Mouse (Mus musculus) heart, postnatal 25 days (tissue): Measurements from ENCODE around the gene Olfr1018. TPM values are rescaled to one million over a fixed set of nuclear protein-coding genes. Genes with fewer than 3 reads are reported as not detected.

ENCODE experiments used
- DNase-seq: peaks from one replicate; pipeline ENCODE4 v3.0.0; 2022; ENCODE audit warnings: low spot score
- intact Hi-C: fragments of 180-260 bp; cut with DNase I; formaldehyde crosslinking; loops from one replicate; pipeline ENCODE4 v1.15.1; 2025
- total RNA-seq, 2 experiments: library from RNA; stranded (reverse); gene quantifications; 2 replicates each; pipeline ENCODE4 v1.2.3; 2021

Olfr1018 gene
- not detected for total RNA-seq

DNA sequence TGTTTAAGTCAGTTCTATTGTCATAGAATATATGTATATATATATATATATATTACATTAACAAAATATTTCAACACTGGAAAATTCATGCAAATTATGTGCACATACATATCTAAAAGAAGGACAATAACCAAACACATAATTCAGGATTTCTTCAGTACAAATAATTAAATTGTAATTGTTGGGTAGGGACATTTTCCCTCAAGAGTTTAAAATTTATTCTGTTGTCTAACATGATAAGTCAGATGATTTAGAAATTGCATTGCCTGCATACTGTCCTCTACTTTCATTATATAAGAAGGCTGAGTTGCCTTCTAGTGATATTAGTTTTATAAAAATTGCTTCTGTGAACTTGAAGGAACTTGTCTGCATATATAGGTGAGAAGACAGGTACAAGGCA lies at the start of gene Olfr1018:
Gene Olfr1018 (plus strand): TSS at position 301 of the 400 bp plus-strand sequence.
- intact Hi-C loops = no loop called here

DNA sequence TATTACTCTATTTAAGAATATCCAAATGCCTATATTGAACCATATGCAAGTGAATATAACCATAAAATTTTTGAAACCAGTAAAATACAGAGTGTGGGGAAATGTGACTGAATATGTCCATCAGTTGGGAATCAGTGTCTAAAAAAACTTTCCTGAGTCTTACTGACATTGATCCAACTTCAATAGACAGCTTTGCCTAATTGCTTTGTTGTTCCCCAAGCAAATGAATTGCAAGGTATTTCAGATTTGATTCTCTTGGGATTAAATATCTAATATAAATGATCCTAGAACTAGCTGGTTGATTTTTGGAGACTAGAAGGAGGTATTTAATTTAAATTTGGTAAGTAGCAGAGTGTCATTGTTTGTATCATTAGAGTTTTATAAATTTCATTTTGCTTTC lies 45.9 kb upstream of the Olfr1018 start, which contains the start of gene Olfr1014:
Gene Olfr1014 (plus strand): TSS at position 301 of the 400 bp plus-strand sequence.
- DNase-seq = no peak
- intact Hi-C loops = no loop called here

More for the DNA sequence above, at the start of gene Olfr1018:
- no peak for DNase-seq

DNA sequence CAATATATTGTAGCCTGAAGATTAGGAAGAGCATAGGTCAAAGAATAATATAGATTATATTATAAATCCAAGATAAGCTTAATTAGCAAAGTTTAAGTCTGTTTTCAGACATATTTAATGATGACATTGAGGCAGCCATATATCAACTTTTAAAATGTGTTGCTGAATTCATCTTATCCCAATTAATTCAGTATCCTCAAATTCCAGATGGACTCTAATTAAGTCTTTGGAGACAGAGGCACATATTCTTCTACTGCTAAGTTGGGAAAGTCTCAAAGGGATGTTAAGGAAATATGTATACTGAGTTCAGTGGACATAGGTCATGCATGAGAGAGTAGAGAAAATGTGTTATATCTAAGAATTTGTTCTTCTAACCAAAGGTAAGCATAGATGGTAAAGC lies 36.6 kb upstream of the Olfr1018 start, which contains the start of gene Olfr1015:
Gene Olfr1015 (plus strand): TSS at position 301 of the 400 bp plus-strand sequence.
- intact Hi-C loops = no loop called here
- DNase-seq = no peak

DNA sequence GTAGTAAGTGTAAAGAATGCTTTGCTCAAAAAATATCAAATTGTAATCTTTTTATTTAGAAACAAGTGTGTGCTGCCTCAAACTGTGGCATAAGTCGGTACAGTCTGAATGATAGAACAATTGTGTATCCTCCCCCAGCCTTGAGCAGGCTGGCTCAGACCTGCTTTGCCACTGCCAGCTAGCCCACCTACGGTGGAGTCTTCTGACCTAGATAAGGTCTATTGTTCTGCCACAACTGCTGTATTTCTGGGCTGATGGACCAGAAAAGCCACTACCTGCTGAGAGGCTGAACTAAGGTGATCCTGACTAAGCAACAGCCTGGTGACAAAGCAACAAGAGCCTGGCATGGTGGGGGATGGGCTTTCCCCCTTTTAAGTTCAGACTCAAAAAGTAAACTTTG lies 25.9 kb upstream of the Olfr1018 start:
- no peak for DNase-seq

DNA sequence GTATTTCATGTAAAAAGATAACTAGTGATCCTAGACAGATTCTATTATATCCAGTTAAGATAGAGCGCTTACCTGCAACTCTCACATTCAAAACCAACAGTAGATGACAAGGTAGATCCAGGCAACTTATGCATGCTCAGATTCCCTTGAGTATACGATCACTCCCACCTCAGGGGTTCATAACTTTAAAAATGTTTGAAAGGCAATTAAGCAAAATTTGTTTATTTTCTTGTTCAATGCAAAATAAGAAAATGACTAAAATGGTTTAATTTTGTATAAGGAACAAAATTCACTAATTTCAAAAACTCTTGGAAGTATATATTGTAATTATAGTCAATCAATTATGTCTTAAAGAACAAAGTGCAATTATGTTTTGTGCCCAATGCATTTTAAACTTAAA lies 15.8 kb upstream of the Olfr1018 start, which contains the start of gene Olfr1016:
Gene Olfr1016 (minus strand): TSS at position 101 of the 400 bp plus-strand sequence.
- no peak for DNase-seq
- intact Hi-C loops = no loop called here

More for the DNA sequence above, 25.9 kb upstream of the Olfr1018 start:
- intact Hi-C loops = no loop called here

DNA sequence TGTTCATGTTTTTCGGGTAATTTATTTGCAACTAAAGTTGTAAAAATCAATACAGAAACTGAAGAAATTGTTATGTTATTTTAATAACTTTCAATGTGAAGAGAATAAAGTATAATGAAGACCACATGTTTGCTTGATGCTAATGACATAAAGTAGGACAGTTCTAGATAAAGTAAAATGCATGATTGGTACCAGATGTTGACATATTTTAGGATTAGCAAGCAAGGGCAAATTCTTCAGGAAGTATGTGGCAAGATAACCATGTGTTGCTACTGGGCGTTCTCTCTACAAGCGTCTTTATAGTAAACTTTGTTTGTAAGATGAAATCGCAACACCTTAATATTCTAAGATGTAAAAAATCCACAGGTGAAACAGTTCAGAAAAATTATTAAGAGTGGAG lies 13.8 kb upstream of the Olfr1018 start:
- intact Hi-C loops = no loop called here
- DNase-seq = no peak

DNA sequence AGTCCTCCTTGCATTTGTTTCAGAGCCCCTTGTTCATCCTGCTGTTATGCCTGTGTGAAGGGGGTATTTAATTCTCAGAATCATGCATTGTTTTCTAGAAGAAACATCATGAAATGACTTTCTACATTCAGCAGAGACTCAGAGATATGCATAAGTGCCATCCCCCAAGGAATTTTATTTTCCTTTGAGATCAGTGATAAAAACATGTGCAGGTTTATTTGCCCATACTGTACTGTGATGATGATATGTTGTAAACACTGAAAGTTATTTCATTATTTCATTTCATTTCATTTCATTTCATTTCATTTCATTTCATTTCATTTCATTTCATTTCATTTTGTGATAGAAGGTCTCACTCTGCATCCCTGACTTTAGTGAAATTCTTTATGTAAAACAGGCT lies 27.1 kb downstream of the Olfr1018 start, which contains the start of gene Olfr1019:
Gene Olfr1019 (minus strand): TSS at position 101 of the 400 bp plus-strand sequence.
- DNase-seq = no peak
- intact Hi-C loops = no loop called here

DNA sequence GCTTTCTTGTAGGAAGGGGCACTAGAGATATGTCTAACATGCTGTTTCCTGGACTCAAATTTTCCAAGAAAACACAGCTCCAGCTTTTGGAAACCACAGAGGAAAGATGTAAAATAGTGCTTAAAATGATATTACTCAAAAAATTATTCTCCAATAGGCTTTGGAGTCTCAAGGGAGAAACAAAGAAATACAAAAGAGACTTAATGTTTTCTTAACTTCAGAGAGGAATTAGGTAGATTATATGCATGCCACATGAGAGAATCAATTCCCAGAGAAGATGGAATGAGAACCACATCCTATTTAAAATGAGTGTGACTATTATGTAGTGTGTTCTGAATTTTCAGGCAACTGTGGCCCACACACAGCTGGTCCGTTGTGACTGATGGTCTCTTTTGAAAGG lies 28.5 kb downstream of the Olfr1018 start, which contains the start of gene Olfr1020:
Gene Olfr1020 (plus strand): TSS at position 301 of the 400 bp plus-strand sequence.
- intact Hi-C loops = no loop called here
- DNase-seq = no peak

DNA sequence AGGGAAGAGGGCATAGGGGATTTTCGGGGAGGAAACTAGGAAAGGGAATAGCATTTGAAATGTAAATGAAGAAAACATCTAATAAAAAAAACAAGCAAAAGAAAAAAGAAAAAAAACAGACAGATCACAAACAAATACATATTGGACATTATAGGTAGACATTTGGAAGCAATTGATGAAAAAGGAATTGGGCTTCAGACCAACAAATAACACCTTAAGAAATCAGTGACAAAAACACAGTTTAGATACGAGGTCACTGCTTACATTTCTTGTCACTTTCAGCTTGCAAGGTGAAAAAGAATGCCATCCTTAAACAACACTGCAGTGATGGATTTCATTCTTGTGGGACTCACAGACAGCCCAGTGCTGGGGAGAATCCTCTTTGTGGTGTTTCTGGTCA lies 50.0 kb downstream of the Olfr1018 start, which contains the start of gene Olfr1022:
Gene Olfr1022 (plus strand): TSS at position 301 of the 400 bp plus-strand sequence.
- intact Hi-C loops = no loop called here
- no peak for DNase-seq

Other genes with a start within 250 kb of the Olfr1018 start
- not detected for gene Olfr996, start 239.3 kb upstream of the Olfr1018 start, total RNA-seq
- not detected for gene Olfr998, start 229.5 kb upstream of the Olfr1018 start, total RNA-seq
- gene Olfr1000, start 206.6 kb upstream of the Olfr1018 start, total RNA-seq = not detected
- not detected for gene Olfr1002, start 167.8 kb upstream of the Olfr1018 start, total RNA-seq
- not detected for gene Olfr154, start 154.0 kb upstream of the Olfr1018 start, total RNA-seq
- not detected for gene Olfr1006, start 139.7 kb upstream of the Olfr1018 start, total RNA-seq
- gene Olfr1008, start 129.0 kb upstream of the Olfr1018 start, total RNA-seq = not detected
- gene Olfr1009, start 103.1 kb upstream of the Olfr1018 start, total RNA-seq = not detected
- not detected for gene Olfr1012, start 55.7 kb upstream of the Olfr1018 start, total RNA-seq
- gene Olfr1013, start 51.4 kb upstream of the Olfr1018 start, total RNA-seq = not detected
- gene Olfr1014, start 45.8 kb upstream of the Olfr1018 start, total RNA-seq = not detected
- gene Olfr1015, start 36.5 kb upstream of the Olfr1018 start, total RNA-seq = not detected
- not detected for gene Olfr1016, start 15.9 kb upstream of the Olfr1018 start, total RNA-seq
- not detected for gene Olfr1019, start 27.0 kb downstream of the Olfr1018 start, total RNA-seq
- not detected for gene Olfr1020, start 28.6 kb downstream of the Olfr1018 start, total RNA-seq
- not detected for gene Olfr1022, start 50.1 kb downstream of the Olfr1018 start, total RNA-seq
- not detected for gene Olfr1023, start 67.2 kb downstream of the Olfr1018 start, total RNA-seq
- gene Olfr1024, start 86.6 kb downstream of the Olfr1018 start, total RNA-seq = not detected
- gene Olfr1025-ps1, start 96.7 kb downstream of the Olfr1018 start, total RNA-seq = not detected
- gene Olfr1026, start 103.1 kb downstream of the Olfr1018 start, total RNA-seq = not detected
- gene Olfr1028, start 132.0 kb downstream of the Olfr1018 start, total RNA-seq = not detected
- not detected for gene Olfr1029, start 155.4 kb downstream of the Olfr1018 start, total RNA-seq
- gene Olfr1030, start 160.8 kb downstream of the Olfr1018 start, total RNA-seq = not detected
- not detected for gene Olfr1031, start 171.8 kb downstream of the Olfr1018 start, total RNA-seq
- not detected for gene Olfr1032, start 187.1 kb downstream of the Olfr1018 start, total RNA-seq
- 1 to 10 TPM; 5.3 to 6.2 TPM for gene Olfr1033, start 202.2 kb downstream of the Olfr1018 start, total RNA-seq
- gene Olfr1034, start 227.4 kb downstream of the Olfr1018 start, total RNA-seq = under 1 TPM; 0.14 to 0.16 TPM